Mouse (Mus musculus): ENCODE results near the gene Zfp239.

The Zfp239 gene

GRCm38 (mm10) chr6:117907301-117907978 is 45.5 kb downstream of the Zfp239 start:
- peak; percentile 78 for DNase-seq (ENCODE audit: low read depth, low spot score)

- no peak for DNase-seq (ENCODE audit: low read depth, low spot score)
Observed at GRCm38 (mm10) chr6:117907979-117908355, 46.1 kb downstream of the Zfp239 start.

- no peak for DNase-seq (ENCODE audit: low read depth, low spot score)
Observed at GRCm38 (mm10) chr6:117908424-117908900, 46.6 kb downstream of the Zfp239 start.

GRCm38 (mm10) chr6:117910120-117910661 is 48.3 kb downstream of the Zfp239 start:
- no peak for DNase-seq (ENCODE audit: low read depth, low spot score)

GRCm38 (mm10) chr6:117914541-117914940 is 52.6 kb downstream of the Zfp239 start:
- no peak for DNase-seq (ENCODE audit: low read depth, low spot score)

GRCm38 (mm10) chr6:117916205-117916736 is 54.4 kb downstream of the Zfp239 start:
- DNase-seq (ENCODE audit: low read depth, low spot score): no peak

- peak; percentile 80 for DNase-seq (ENCODE audit: low read depth, low spot score)
Observed at GRCm38 (mm10) chr6:117916737-117917426, 55.0 kb downstream of the Zfp239 start.

GRCm38 (mm10) chr6:117917576-117917975 is 55.7 kb downstream of the Zfp239 start:
- DNase-seq (ENCODE audit: low read depth, low spot score): peak; percentile 55

- DNase-seq (ENCODE audit: low read depth, low spot score): no peak
Observed at GRCm38 (mm10) chr6:117918043-117918442, 56.1 kb downstream of the Zfp239 start.

- DNase-seq (ENCODE audit: low read depth, low spot score): peak; percentile 72
Observed at GRCm38 (mm10) chr6:117920659-117921640, 59.0 kb downstream of the Zfp239 start.

- no peak for DNase-seq (ENCODE audit: low read depth, low spot score)
Observed at GRCm38 (mm10) chr6:117922041-117922440, 60.1 kb downstream of the Zfp239 start.
